In the genomic region with DNA sequence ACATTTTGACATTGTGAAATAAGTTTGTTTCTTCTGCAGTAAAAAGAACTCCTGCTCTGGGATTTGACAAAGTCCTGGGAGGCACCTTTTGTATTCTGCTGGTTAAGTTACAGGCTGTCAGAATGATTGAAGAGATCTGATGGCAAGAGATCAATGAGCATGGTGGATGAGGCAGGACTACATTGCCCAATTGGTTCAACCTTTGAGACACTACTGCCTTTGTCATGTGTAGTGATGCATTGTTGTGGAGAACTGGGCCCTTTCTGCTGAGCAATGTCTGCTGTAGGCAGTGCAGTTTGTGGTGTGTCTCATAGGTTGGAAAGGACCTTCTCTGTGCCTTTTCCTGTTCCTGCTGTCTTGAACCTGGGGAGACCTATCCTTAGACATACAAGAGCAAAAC, we compare ENCODE assay signal across 24 mouse cellular contexts. TPM values are rescaled to one million over a fixed set of nuclear protein-coding genes. Genes with fewer than 3 reads are reported as not detected.
DNase-seq lines count a peak whose midpoint lies in the region; ATAC-seq and TF ChIP-seq lines count a peak whose summit lies in the region.
"Had no signal": no experiment of that assay in that cellular context is flagged by ENCODE, and none has a peak within 500 bp of the region (broad histone marks: within the 10 kb centered on the region; RNA-seq: fewer than 3 reads in every experiment).

No protein-coding gene starts in this region.

- H3K36me3 ChIP-seq in liver, adult 2 months (ENCODE audit: control insufficient read depth, insufficient read depth, low read length) = no peaks in the 10 kb centered on the region
- H3K36me3 ChIP-seq in liver, embryonic 11.5 days (ENCODE audit: control insufficient read depth, insufficient read depth, low read length) = no peaks in the 10 kb centered on the region
- no peaks in the 10 kb centered on the region for H3K36me3 ChIP-seq in macrophage (ENCODE audit: inconsistent target)
- H3K36me3 ChIP-seq: embryonic facial prominence, embryonic 15.5 days; forebrain, embryonic 10.5 days; heart, embryonic 12.5 days; hindbrain, embryonic 10.5 days had no signal

- no peaks in the 10 kb centered on the region for H3K9me3 ChIP-seq in liver, embryonic 11.5 days (ENCODE audit: control insufficient read depth, low read length)
- H3K9me3 ChIP-seq: embryonic facial prominence, embryonic 15.5 days; forebrain, embryonic 10.5 days; heart, embryonic 12.5 days; hindbrain, embryonic 10.5 days had no signal

- no peak for TF ChIP-seq CTCF in liver, adult 2 months (IDR thresholded peaks at IDR 0.05; ENCODE audit: low read depth, low read length)
- no peak for TF ChIP-seq CTCF in layer of hippocampus, adult 2 months (conservative IDR thresholded peaks at IDR 0.05)

- no peak for DNase-seq in liver, adult 2 months (ENCODE audit: extremely low read depth, low read depth, low spot score)
- DNase-seq in liver, embryonic 11.5 days (ENCODE audit: low spot score) = no peak
- DNase-seq in adipocyte (ENCODE audit: low spot score) = peak; percentile 67
- DNase-seq in neural tube, embryonic 10.5 days (ENCODE audit: extremely low spot score, low spot score) = no peak
- no peak for DNase-seq in layer of hippocampus, adult 2 months (ENCODE audit: low spot score in 2 of 2)
- no peak for DNase-seq in cerebellum, adult 11 months
- DNase-seq: adrenal gland, postnatal 25 days; cerebellum, adult 8-10 months; cerebellum, postnatal 14 days; embryo, embryonic 11 days; gastrocnemius, adult 2 months; gastrocnemius, postnatal 25 days; heart, adult 2 months had no signal

- no peak overlapping the region for H3K4me2 ChIP-seq in liver, embryonic 11.5 days
- H3K4me2 ChIP-seq: embryonic facial prominence, embryonic 15.5 days; heart, embryonic 12.5 days; hindbrain, embryonic 14.5 days had no signal

- ATAC-seq in liver, embryonic 11.5 days (replicated peaks; ENCODE audit: low FRiP score) = no peak
- ATAC-seq: forebrain, embryonic 14.5 days; Patski had no signal

- H3K79me2 ChIP-seq in liver, adult 2 months (ENCODE audit: control insufficient read depth, insufficient read depth, low read length) = no peaks in the 10 kb centered on the region
- no peaks in the 10 kb centered on the region for H3K79me2 ChIP-seq in macrophage (ENCODE audit: inconsistent target)

- H3K27me3 ChIP-seq in liver, adult 2 months (ENCODE audit: control insufficient read depth, insufficient read depth, low read length) = no peaks in the 10 kb centered on the region
- no peaks in the 10 kb centered on the region for H3K27me3 ChIP-seq in liver, embryonic 11.5 days (replicated peaks; ENCODE audit: control insufficient read depth, insufficient read depth, low read length)
- H3K27me3 ChIP-seq: embryonic facial prominence, embryonic 15.5 days; heart, embryonic 12.5 days; Patski had no signal

- TF ChIP-seq POLR2A in liver, adult 2 months (IDR thresholded peaks at IDR 0.05; ENCODE audit: extremely low read depth, insufficient read depth, low read length) = no peak

- H3K27ac ChIP-seq in liver, adult 2 months (replicated peaks; ENCODE audit: insufficient read depth, low read depth, low read length) = peak overlapping the region; percentile 24; the same call in 1 of the 2 replicates
- H3K27ac ChIP-seq in liver, embryonic 11.5 days (ENCODE audit: low read depth, low read length) = no peak overlapping the region
- peak overlapping the region; percentile 54 for H3K27ac ChIP-seq in macrophage
- no peak overlapping the region for H3K27ac ChIP-seq in layer of hippocampus, adult 2 months
- H3K27ac ChIP-seq: embryonic facial prominence, embryonic 15.5 days; forebrain, embryonic 10.5 days; gastrocnemius, adult 2 months; heart, adult 2 months; hindbrain, embryonic 10.5 days; hindbrain, embryonic 14.5 days had no signal

- H3K4me3 ChIP-seq in liver, adult 2 months (ENCODE audit: insufficient read depth, low read depth, low read length) = no peak overlapping the region
- no peak overlapping the region for H3K4me3 ChIP-seq in liver, embryonic 11.5 days (ENCODE audit: low read depth, low read length)
- H3K4me3 ChIP-seq in macrophage (ENCODE audit: inconsistent target) = no peak overlapping the region
- H3K4me3 ChIP-seq in layer of hippocampus, adult 2 months = no peak overlapping the region
- H3K4me3 ChIP-seq: embryonic facial prominence, embryonic 15.5 days; erythroblast, embryonic 14.5 days; forebrain, embryonic 10.5 days; gastrocnemius, adult 2 months; heart, adult 2 months; heart, embryonic 12.5 days; hindbrain, embryonic 10.5 days had no signal

- no peak overlapping the region for H3K9ac ChIP-seq in liver, adult 2 months (ENCODE audit: low read depth, low read length)
- H3K9ac ChIP-seq in liver, embryonic 11.5 days (ENCODE audit: low read depth, low read length) = no peak overlapping the region
- H3K9ac ChIP-seq: embryonic facial prominence, embryonic 15.5 days; heart, embryonic 12.5 days; hindbrain, embryonic 14.5 days had no signal

- no peaks in the 10 kb centered on the region for H3K4me1 ChIP-seq in liver, adult 2 months (ENCODE audit: control insufficient read depth, insufficient read depth, low read length)
- no peaks in the 10 kb centered on the region for H3K4me1 ChIP-seq in liver, embryonic 11.5 days (replicated peaks; ENCODE audit: control insufficient read depth, insufficient read depth, low read length)
- H3K4me1 ChIP-seq: embryonic facial prominence, embryonic 15.5 days; forebrain, embryonic 10.5 days; heart, embryonic 12.5 days had no signal

RNA-seq across cellular contexts. Expression of a gene that starts 10.8 kb away (rescaled TPM):
- 0.46 and 0.74 TPM in 2 replicates for total RNA-seq in liver, adult 2 months (2014; rRNA removed)
- 0.20 TPM in 1 of 2 replicates, not detected in the other for polyA plus RNA-seq in liver, adult 2 months (2012; rRNA removed)
- 0.45 TPM in 1 of 2 replicates, not detected in the other for polyA plus RNA-seq in liver, embryonic 11.5 days (2014; fragmentation: Nextera tagmentation; extraction: Ambion mirVana)
- 1 to 10 TPM in 9 of 26 experiments, under 1 TPM in 4, not detected in 13; 0.60 to 7.2 (median 2.6) TPM for total RNA-seq in macrophage (2018; cell fraction: chromatin; rRNA removed)
- 10 to 100 TPM in 1 of 26 experiments, 1 to 10 TPM in 9, under 1 TPM in 14, not detected in 2; 0.15 to 10.0 (median 0.81) TPM for total RNA-seq in macrophage (2018; cell fraction: cytosol; rRNA removed)
- total RNA-seq in macrophage (2018; cell fraction: nucleus; rRNA removed) = 1 to 10 TPM in 16 of 26 experiments, under 1 TPM in 6, not detected in 4; 0.60 to 9.6 (median 1.6) TPM
- polyA plus RNA-seq in macrophage (2018) = 0.67 to 0.85 TPM in 2 of 3 replicates, not detected in the other
- total RNA-seq in layer of hippocampus, adult 2 months (2021) = 1 to 10 TPM; 3.6 to 4.0 TPM
- total RNA-seq: common myeloid progenitor, adult 5-6 weeks; gastrocnemius, adult 2 months; gastrocnemius, postnatal 25 days; heart, adult 2 months; heart, postnatal 25 days had no signal
- polyA plus RNA-seq: erythroblast, embryonic 14.5 days had no signal

RNA-seq across cellular contexts. Expression of a gene that starts 31.1 kb away (rescaled TPM):
- total RNA-seq in liver, adult 2 months (2014; rRNA removed) = 57.1 and 70.7 TPM in 2 replicates
- 29.9 and 34.6 TPM in 2 replicates for polyA plus RNA-seq in liver, adult 2 months (2012; rRNA removed)
- polyA plus RNA-seq in liver, embryonic 11.5 days (2014; fragmentation: Nextera tagmentation; extraction: Ambion mirVana) = 82.9 and 83.2 TPM in 2 replicates
- total RNA-seq in macrophage (2018; cell fraction: chromatin; rRNA removed) = 10 to 100 TPM; 17.0 to 36.9 (median 32.0) TPM
- 100 to 1,000 TPM in 13 of 26 experiments, 10 to 100 TPM in 13; 84.9 to 124 (median 101) TPM for total RNA-seq in macrophage (2018; cell fraction: cytosol; rRNA removed)
- total RNA-seq in macrophage (2018; cell fraction: nucleus; rRNA removed) = 10 to 100 TPM; 25.7 to 55.9 (median 39.7) TPM
- 93.6 to 122 TPM (median 107 TPM) in 3 replicates for polyA plus RNA-seq in macrophage (2018)
- total RNA-seq in layer of hippocampus, adult 2 months (2021) = 100 to 1,000 TPM; 162 to 167 TPM

RNA-seq across cellular contexts. Expression of a gene that starts 50.7 kb away (rescaled TPM):
- 53.1 and 60.5 TPM in 2 replicates for total RNA-seq in liver, adult 2 months (2014; rRNA removed)
- 37.9 and 46.4 TPM in 2 replicates for polyA plus RNA-seq in liver, adult 2 months (2012; rRNA removed)
- 28.6 and 32.8 TPM in 2 replicates for polyA plus RNA-seq in liver, embryonic 11.5 days (2014; fragmentation: Nextera tagmentation; extraction: Ambion mirVana)
- 1 to 10 TPM in 25 of 26 experiments, under 1 TPM in 1; 0.96 to 8.4 (median 4.4) TPM for total RNA-seq in macrophage (2018; cell fraction: chromatin; rRNA removed)
- 10 to 100 TPM; 12.2 to 22.8 (median 18.1) TPM for total RNA-seq in macrophage (2018; cell fraction: cytosol; rRNA removed)
- total RNA-seq in macrophage (2018; cell fraction: nucleus; rRNA removed) = 10 to 100 TPM in 24 of 26 experiments, 1 to 10 TPM in 2; 6.3 to 26.2 (median 15.8) TPM
- polyA plus RNA-seq in macrophage (2018) = 15.3 to 17.6 TPM (median 16.1 TPM) in 3 replicates
- 10 to 100 TPM; 17.0 to 20.5 TPM for total RNA-seq in layer of hippocampus, adult 2 months (2021)

RNA-seq across cellular contexts. Expression of a gene that starts 51.9 kb away (rescaled TPM):
- total RNA-seq in liver, adult 2 months (2014; rRNA removed) = 6.0 and 6.4 TPM in 2 replicates
- 4.4 and 4.6 TPM in 2 replicates for polyA plus RNA-seq in liver, adult 2 months (2012; rRNA removed)
- polyA plus RNA-seq in liver, embryonic 11.5 days (2014; fragmentation: Nextera tagmentation; extraction: Ambion mirVana) = 17.0 and 18.7 TPM in 2 replicates
- 10 to 100 TPM in 4 of 26 experiments, 1 to 10 TPM in 20, under 1 TPM in 2; 0.99 to 16.4 (median 4.1) TPM for total RNA-seq in macrophage (2018; cell fraction: chromatin; rRNA removed)
- 10 to 100 TPM in 19 of 26 experiments, 1 to 10 TPM in 7; 5.4 to 16.0 (median 12.1) TPM for total RNA-seq in macrophage (2018; cell fraction: cytosol; rRNA removed)
- 10 to 100 TPM in 8 of 26 experiments, 1 to 10 TPM in 18; 1.8 to 19.6 (median 6.7) TPM for total RNA-seq in macrophage (2018; cell fraction: nucleus; rRNA removed)
- 9.8 to 11.4 TPM (median 10.7 TPM) in 3 replicates for polyA plus RNA-seq in macrophage (2018)
- 10 to 100 TPM in 1 of 2 experiments, 1 to 10 TPM in 1; 9.8 to 12.6 TPM for total RNA-seq in layer of hippocampus, adult 2 months (2021)
- polyA plus RNA-seq: erythroblast, embryonic 14.5 days had no signal

Comparison
In these comparisons a context has a peak if more than half of its experiments do, and no peak if none do; other contexts are left out.
1. H3K27ac ChIP-seq: peak in liver, adult 2 months (single experiment) and macrophage (single experiment); none in liver, embryonic 11.5 days (single experiment) and layer of hippocampus, adult 2 months (single experiment).